Mouse (Mus musculus): ENCODE measurements around the gene Gjc2. TPM values are rescaled to one million over a fixed set of nuclear protein-coding genes. Genes with fewer than 3 reads are reported as not detected.

The Gjc2 gene
- total RNA-seq, 2 experiments from 2014 or later, result 0.23 to 0.33 TPM

- no peak for DNase-seq (ENCODE audit: low spot score)
Measured at GRCm38 (mm10) chr11:59162443-59163254, 20.4 kb downstream of the Gjc2 start.

DNA sequence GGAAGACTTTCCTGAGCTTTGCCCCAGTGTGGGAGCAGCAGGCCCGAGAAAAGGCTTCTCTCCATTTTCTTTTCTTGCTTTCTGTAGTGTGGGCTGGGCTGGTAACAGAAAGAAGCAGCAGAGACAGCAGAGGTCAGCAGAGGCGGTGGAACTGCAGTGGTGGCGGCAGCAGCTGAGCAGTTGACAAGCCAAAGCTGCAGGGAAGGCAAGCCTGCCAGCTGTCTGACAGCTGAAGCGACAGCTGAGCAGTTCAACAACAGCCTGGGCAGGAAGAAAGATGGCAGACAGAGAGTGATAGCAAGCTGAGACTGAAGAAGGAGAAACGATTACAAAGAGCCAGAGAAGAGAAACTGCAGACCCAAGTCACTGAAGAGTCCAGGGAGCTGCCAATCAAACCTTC is 21.6 kb downstream of the Gjc2 start:
- DNase-seq (ENCODE audit: low spot score), result peak; percentile 67

DNA sequence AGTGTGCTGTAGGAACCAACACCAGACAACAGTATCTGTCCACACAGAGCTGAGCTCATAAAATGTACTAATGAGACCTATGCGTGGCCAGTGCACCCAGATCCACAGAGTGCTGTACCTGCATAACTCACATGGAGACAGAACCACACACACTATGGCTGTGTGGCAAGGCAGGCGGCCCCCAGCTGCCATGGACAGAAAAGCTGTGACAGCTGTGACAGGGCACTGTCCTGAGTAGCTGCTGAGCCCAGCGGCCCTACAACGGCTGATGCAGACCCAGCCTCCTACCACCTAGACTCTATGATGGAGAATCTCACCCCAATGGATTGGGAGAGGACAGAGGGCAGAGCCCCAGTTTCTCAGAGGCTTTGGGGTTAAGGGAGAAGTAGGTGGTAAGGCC is 23.5 kb downstream of the Gjc2 start:
- no peak for DNase-seq (ENCODE audit: low spot score)

- DNase-seq (ENCODE audit: low spot score), result no peak
Measured at GRCm38 (mm10) chr11:59159099-59159498, 23.9 kb downstream of the Gjc2 start.

- no peak for DNase-seq (ENCODE audit: low spot score)
Measured at GRCm38 (mm10) chr11:59155900-59156299, 27.1 kb downstream of the Gjc2 start.

- DNase-seq (ENCODE audit: low spot score), result no peak
Measured at GRCm38 (mm10) chr11:59154220-59154619, 28.8 kb downstream of the Gjc2 start.

DNA sequence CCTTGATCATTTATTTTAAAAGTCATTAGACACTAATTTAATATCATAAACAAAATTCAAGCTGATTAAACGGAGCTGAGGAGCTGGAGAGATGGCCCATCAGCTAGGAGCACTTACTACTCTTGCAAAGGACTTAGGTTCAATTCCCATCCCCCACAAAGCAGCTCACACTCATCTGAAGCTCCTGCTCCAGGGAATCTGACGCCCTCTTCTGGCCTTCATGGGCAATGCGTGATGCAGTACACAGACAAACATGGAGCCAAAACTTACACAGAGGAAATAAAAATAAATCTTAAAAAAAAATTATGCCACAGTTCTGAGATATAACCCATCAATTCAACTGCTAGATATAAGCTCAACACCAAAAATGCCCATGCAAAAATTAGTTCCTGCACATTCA is 31.3 kb downstream of the Gjc2 start:
- DNase-seq (ENCODE audit: low spot score), result no peak

DNA sequence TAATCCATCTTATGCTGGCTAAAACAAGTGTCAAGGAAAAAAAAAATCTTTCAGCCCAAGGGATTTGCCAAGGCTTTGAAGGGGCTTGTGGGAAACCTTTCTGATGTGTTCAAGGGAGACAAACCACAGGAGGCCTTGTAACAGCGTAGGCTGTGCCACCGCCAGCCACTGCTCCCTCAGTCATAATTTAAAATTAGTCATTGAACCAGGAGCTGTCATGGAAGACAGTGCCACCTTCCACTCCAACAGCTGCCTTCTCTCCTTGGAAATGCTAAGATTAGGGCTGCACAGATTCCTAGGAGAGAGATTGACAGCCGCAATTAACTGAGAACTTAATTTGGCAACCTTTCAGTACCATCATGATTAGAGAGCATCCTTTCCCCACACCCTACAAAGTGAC is 33.7 kb downstream of the Gjc2 start:
- DNase-seq (ENCODE audit: low spot score), result no peak

- no peak for DNase-seq (ENCODE audit: low spot score)
Measured at GRCm38 (mm10) chr11:59142962-59143361, 40.1 kb downstream of the Gjc2 start.

DNA sequence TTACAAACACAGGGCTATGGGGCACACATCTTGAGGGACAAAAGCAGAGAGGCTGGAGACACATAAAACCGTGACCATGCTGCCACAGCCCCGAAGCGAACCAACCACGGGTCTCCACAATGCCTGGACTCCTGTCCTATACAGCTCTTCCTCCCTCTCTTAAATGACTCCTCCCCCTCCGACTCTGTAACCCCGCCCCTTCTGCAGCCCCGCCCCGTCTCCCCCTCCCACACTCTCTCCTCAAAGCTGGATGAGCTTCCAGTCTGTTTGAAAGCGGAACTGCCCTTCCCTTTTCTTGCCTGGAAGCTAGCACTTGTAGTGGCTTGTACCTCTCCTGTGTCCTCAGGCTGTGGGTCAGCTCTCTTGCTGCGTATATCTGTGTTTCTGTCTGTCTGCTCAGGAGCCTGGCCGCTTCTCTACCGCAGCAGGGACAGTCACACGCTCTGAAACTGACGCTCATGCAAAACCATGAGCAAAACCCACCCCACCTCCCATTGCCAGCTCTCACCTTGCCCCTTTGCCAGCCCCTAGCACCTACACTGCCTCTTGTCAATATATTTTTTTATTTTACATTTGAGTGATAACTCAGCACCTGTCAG is 41.1 kb downstream of the Gjc2 start:
- DNase-seq (ENCODE audit: low spot score), result no peak

DNA sequence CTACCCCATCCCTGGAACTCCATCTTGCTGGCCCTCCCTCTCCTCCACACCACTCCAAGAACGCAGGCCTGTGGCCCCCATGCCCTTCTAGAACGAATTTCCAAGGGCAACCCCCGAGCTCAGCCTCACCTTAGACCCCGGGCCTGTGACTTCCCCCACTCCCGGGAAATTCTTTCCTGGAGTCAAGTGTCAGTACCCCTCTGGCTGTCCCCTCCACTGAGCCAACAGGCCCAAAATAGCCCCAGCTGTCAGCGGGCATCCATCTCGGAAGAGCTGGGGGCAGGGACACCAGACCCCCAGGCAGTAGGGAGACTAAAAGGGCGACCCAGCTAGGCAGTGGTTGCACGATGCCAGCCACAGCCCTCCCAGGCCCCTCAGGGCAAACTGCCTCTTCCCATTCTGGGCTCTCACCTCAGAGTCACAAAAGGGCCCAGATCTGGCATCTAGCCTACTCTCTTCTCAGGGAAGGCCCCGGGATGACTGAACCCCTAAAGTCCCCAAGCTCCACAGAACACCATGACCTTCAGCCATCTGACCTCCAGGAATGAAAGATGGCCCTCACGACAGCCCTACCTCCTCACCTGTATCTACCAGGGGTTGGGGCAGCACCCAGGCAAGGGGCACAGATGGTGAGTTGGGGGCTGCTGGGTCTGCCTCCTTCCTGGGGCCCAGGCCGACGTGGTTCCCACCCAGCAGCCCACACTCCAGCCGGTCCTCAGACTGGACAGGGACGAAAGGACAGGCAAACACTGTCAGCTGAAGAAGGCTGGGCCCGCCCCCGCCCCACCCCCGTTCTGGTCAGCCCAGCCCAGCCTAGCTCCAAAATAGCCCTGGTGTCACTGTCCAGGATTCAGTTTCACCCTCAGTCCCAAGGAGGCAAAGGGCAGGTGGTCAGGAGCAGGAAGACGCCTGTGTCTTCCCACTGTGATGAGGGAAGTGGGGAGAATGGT is 44.2 kb downstream of the Gjc2 start:
- DNase-seq (ENCODE audit: low spot score), result peak; percentile 85

DNA sequence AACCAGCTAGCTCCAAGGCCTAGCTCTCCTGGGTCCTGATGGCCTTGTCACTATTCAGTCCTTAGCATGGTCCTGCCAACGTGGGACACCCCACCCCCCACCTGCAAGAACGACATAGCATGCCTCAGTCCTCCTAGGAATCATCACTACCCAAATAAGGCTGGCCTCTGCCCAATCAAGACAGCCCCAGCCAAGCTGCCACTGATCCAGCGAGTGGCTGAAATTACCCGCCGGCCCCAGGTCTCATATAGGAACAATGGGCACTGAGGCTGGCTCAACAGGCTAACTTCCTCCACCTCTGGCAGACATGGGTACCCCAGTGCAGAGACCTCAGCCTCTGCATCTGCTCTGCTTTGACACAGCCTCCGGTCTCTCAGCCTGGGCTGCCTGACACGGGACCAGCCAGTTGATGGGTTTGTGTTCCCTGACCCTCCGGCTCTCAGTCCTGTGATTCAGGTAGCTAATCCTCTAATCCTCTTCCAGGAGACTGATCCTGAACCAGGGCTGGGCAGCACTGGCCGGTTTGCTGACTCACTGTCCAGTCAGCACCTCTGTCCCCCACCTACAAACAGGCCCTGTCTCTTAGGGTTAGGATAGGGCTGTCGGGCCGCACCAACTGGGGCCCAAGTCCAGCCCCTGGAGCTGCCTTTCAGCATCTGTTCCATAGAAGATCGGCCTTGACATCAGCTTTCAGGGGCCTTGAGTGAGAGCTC is 45.9 kb downstream of the Gjc2 start:
- peak; percentile 66 for DNase-seq (ENCODE audit: low spot score)

- DNase-seq (ENCODE audit: low spot score), result peak; percentile 43
Measured at GRCm38 (mm10) chr11:59135904-59136452, 47.0 kb downstream of the Gjc2 start, which contains the start of gene Obscn. Gene Obscn (minus strand): TSS chr11:59136402.

- no peak for DNase-seq (ENCODE audit: low spot score)
Measured at GRCm38 (mm10) chr11:59135051-59135820, 47.8 kb downstream of the Gjc2 start.

GRCm38 (mm10) chr11:59134373-59134997 is 48.5 kb downstream of the Gjc2 start:
- no peak for DNase-seq (ENCODE audit: low spot score)

- no peak for DNase-seq (ENCODE audit: low spot score)
Measured at GRCm38 (mm10) chr11:59132065-59132464, 50.9 kb downstream of the Gjc2 start.

- no peak for DNase-seq (ENCODE audit: low spot score)
Measured at GRCm38 (mm10) chr11:59131348-59131919, 51.6 kb downstream of the Gjc2 start.

DNA sequence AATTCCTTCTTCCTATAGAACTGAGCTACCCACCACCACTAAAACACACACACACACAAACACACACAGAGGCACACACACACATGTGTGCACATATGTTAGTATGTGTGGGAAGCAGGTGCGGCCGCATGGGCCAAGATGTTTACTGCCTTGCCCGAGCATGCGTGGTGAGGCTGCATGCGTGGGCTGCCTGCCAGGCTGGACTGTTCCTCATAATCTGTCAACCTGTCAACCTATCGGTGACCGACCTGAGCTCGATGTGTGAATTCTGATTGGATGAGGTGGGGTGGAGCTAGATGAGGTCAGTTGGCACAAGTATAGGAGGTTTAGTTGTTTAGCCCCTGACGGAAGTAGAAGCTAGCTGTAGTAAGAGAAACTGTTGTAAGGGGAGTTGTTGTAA is 52.2 kb downstream of the Gjc2 start:
- no peak for DNase-seq (ENCODE audit: low spot score)
